Mouse (Mus musculus) midbrain, postnatal 0 days (tissue): ENCODE data around the gene Cep55. TPM values are rescaled to one million over a fixed set of nuclear protein-coding genes. Genes with fewer than 3 reads are reported as not detected.

Experiments
- ATAC-seq: fragments of 200-750 bp; cut with Nextera tagmentation; 2 replicates; pipeline ENCODE4 v1.8.0; 2017; ENCODE audit warnings: moderate number of reproducible peaks, mild to moderate bottlenecking, moderate TSS enrichment, moderate library complexity; ENCODE audit not compliant: low FRiP score
- DNase-seq: peaks from one replicate; pipeline ENCODE4 v3.0.0-alpha.2; 2015; ENCODE audit warnings: low spot score
- H3K27ac ChIP-seq: fragments of 300-500 bp; sonication (generic); 2 replicates; pipeline ENCODE4 v1.5.1; 2014; ENCODE audit warnings: low read depth, mild to moderate bottlenecking, low read length, mixed read lengths
- H3K27me3 ChIP-seq: fragments of 300-500 bp; sonication (generic); 2 replicates; pipeline ENCODE4 v1.6.1; 2014; ENCODE audit warnings: low read length, control low read depth, mixed read lengths; ENCODE audit not compliant: insufficient read depth
- H3K36me3 ChIP-seq: fragments of 300-500 bp; sonication (generic); 2 replicates; pipeline ENCODE4 v1.6.1; 2014; ENCODE audit warnings: low read length, control low read depth, mixed read lengths; ENCODE audit not compliant: insufficient read depth
- H3K4me1 ChIP-seq: fragments of 300-500 bp; sonication (generic); 2 replicates; pipeline ENCODE4 v1.6.1; 2014; ENCODE audit warnings: mild to moderate bottlenecking, control low read depth, antibody characterized with exemption, low read length, mixed read lengths; ENCODE audit not compliant: insufficient read depth
- H3K4me2 ChIP-seq: fragments of 300-500 bp; sonication (generic); 2 replicates; pipeline ENCODE4 v1.6.1; 2014; ENCODE audit warnings: low read depth, mild to moderate bottlenecking, low read length, mixed read lengths; ENCODE audit not compliant: poor library complexity, severe bottlenecking
- H3K4me3 ChIP-seq: fragments of 300-500 bp; sonication (generic); 2 replicates; pipeline ENCODE4 v1.5.1; 2014; ENCODE audit warnings: low read depth, mild to moderate bottlenecking, low read length, moderate library complexity
- H3K9ac ChIP-seq: fragments of 300-500 bp; sonication (generic); replicated peaks from 2 replicates; pipeline ENCODE4 v1.6.1; 2014; ENCODE audit warnings: mild to moderate bottlenecking, low read length, moderate library complexity, mixed read lengths; ENCODE audit not compliant: poor library complexity, severe bottlenecking
- H3K9me3 ChIP-seq: fragments of 300-500 bp; sonication (generic); 2 replicates; pipeline ENCODE4 v1.6.1; 2016; ENCODE audit warnings: low read length, control low read depth
- CTCF ChIP-seq: IDR thresholded peaks from 2 replicates; pipeline ENCODE4 v1.5.1; 2016; ENCODE audit warnings: antibody characterized with exemption, mild to moderate bottlenecking
- WGBS: fragments of 180-500 bp; shearing (Covaris S2); extraction: QIAGEN DNeasy Blood & Tissue Kit; methylation state at CpG from one replicate; pipeline ENCODE4 v1.1.7; 2014; 5-methylcytosine and 5-hydroxymethylcytosine counted together
- polyA plus RNA-seq: library from polyadenylated mRNA; unstranded; fragments of >200 nt; fragmentation: Nextera tagmentation; extraction: Ambion mirVana; gene quantifications from 2 replicates; pipeline ENCODE4 v1.2.1, GENCODE M21; 2015
- total RNA-seq: library from RNA; depleted of rRNA; stranded (reverse); fragments of >200 nt; gene quantifications from 2 replicates; pipeline ENCODE4 v1.2.3, GENCODE M21; 2014

The Cep55 gene
- total and polyA plus RNA-seq, 2 experiments from 2014 or later = 0.88 to 1.3 TPM

- ATAC-seq (no peak), DNase-seq (no peak)
- no peak overlapping the region for H3K27ac ChIP-seq
- no peaks in the 10 kb centered on the region for H3K4me1 ChIP-seq
- no peaks in the 10 kb centered on the region for H3K36me3 ChIP-seq
- WGBS = 85% methylated on average over 5 of the region's 5 CpGs
- no peak overlapping the region for H3K4me3 ChIP-seq
- H3K9ac ChIP-seq = no peak overlapping the region
- no peak overlapping the region for H3K4me2 ChIP-seq
- no peak for TF ChIP-seq CTCF
- H3K9me3 ChIP-seq = no peaks in the 10 kb centered on the region
- no peaks in the 10 kb centered on the region for H3K27me3 ChIP-seq
These were observed 28.2 kb downstream of the Cep55 start for GRCm38 (mm10) chr19:38082931-38083525.

GRCm38 (mm10) chr19:38085841-38086240 lies 31.0 kb downstream of the Cep55 start:
- ATAC-seq (no peak), DNase-seq (no peak)
- Histone ChIP-seq H3K4me2 (no peak overlapping the region), H3K36me3 (no peaks in the 10 kb centered on the region), H3K4me3 (no peak overlapping the region), H3K9ac (no peak overlapping the region), H3K27me3 (no peaks in the 10 kb centered on the region), H3K9me3 (no peaks in the 10 kb centered on the region), H3K4me1 (no peaks in the 10 kb centered on the region), H3K27ac (no peak overlapping the region)
- WGBS = 81% methylated on average over 4 of the region's 4 CpGs
- TF ChIP-seq CTCF = no peak

DNA sequence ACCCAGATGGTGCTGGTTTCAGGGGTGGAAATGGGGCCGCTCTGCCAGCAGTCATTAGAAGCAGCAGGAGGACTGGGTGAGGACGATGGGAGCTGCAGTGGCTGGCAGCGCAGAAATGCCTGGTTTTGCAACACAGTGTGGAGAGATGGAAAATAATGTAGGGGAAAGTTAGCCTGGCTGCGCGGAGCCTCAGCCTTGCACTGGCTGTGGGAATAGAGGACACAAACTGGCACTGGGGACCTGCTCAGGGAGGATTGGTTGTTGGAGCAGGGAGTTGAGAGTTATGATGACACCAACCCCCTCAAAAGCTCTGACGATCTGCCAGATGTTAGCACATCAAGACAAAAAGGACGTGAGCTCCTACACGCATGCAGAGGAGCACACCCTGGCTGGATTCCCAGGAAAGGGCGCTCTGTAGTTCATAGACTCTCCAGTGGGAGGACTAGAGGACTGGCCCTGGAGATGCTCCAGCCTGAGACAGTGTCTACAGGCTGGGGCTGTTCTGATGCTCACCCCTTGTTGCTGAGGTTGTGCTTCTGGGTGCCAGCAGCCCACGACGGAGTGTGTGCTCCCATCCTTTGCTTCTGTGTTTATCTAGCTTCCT lies 32.2 kb downstream of the Cep55 start:
- H3K27me3 ChIP-seq = no peaks in the 10 kb centered on the region
- H3K9ac ChIP-seq = no peak overlapping the region
- H3K4me2 ChIP-seq = no peak overlapping the region
- 64% methylated on average over 11 of the region's 11 CpGs for WGBS
- no peak overlapping the region for H3K27ac ChIP-seq
- no peaks in the 10 kb centered on the region for H3K36me3 ChIP-seq
- DNase-seq (peak; percentile 76), ATAC-seq (peak; percentile 77; the same call in 1 of the 2 replicates)
- TF ChIP-seq CTCF = peak; percentile 69
- no peaks in the 10 kb centered on the region for H3K4me1 ChIP-seq
- no peaks in the 10 kb centered on the region for H3K9me3 ChIP-seq
- no peak overlapping the region for H3K4me3 ChIP-seq

GRCm38 (mm10) chr19:38089358-38089757 lies 34.5 kb downstream of the Cep55 start:
- Histone ChIP-seq H3K9me3 (no peaks in the 10 kb centered on the region), H3K27me3 (no peaks in the 10 kb centered on the region), H3K9ac (no peak overlapping the region), H3K4me3 (no peak overlapping the region), H3K36me3 (no peaks in the 10 kb centered on the region), H3K27ac (no peak overlapping the region), H3K4me1 (no peaks in the 10 kb centered on the region), H3K4me2 (no peak overlapping the region)
- no peak for TF ChIP-seq CTCF
- ATAC-seq = no peak
- DNase-seq = no peak
- 79% methylated on average over 8 of the region's 8 CpGs for WGBS

DNA sequence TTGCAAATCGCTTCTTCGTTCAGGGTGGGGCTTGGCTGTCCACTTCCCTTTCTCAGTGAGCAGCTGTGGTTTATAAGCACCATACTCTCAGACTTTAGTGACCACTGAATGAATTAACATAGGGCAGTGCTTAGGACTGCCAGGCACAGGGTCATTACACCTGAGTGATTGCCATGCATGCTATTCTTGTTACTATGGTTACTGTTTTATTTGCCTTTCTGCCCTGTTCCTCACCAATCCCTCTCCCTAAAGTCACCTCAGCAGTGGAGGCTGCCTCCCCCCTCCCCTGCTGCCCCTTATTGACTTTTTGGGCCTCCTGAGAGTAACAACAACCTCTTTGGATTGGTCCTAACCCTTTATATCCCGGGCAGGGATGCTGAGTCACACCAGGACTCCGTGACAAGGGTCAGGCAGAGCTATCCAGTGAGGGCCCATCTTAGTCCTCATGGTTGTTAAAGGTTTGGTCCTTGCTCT lies 36.7 kb downstream of the Cep55 start:
- no peak for TF ChIP-seq CTCF
- H3K4me1 ChIP-seq = no peaks in the 10 kb centered on the region

DNA sequence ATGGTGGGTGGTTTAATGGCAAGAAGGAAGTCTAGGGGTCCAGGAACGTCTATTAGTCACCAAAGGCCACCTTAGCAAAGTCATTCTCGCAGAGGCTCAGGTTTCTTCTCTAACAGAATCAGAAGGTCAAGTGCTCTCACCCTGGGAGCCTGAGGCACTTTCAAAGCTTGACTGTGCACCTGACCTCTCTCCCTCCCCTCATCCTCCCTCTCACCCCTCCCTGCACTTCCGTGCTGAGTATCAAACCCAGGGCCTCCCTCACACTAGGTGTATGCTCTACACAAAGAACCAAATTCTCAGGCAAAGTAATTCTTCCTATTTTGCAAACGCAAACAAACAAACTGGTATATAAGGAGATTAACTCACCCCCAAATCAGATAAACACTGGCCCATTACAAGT lies 41.4 kb downstream of the Cep55 start:
- Histone ChIP-seq H3K4me3 (no peak overlapping the region), H3K27ac (no peak overlapping the region), H3K27me3 (peaks cover 34% of the 10 kb centered on the region), H3K36me3 (no peaks in the 10 kb centered on the region), H3K4me2 (no peak overlapping the region), H3K9me3 (no peaks in the 10 kb centered on the region), H3K4me1 (no peaks in the 10 kb centered on the region), H3K9ac (no peak overlapping the region)
- WGBS = 20% methylated on average over 4 of the region's 4 CpGs
- TF ChIP-seq CTCF = no peak
- no peak for DNase-seq
- ATAC-seq = no peak

More for the DNA sequence above, 36.7 kb downstream of the Cep55 start:
- Histone ChIP-seq H3K4me2 (no peak overlapping the region), H3K4me3 (no peak overlapping the region), H3K27me3 (peaks cover 10% of the 10 kb centered on the region; the same call in 1 of the 2 replicates), H3K9ac (no peak overlapping the region), H3K27ac (no peak overlapping the region), H3K36me3 (no peaks in the 10 kb centered on the region), H3K9me3 (no peaks in the 10 kb centered on the region)
- 65% methylated on average over 4 of the region's 4 CpGs for WGBS
- ATAC-seq (no peak), DNase-seq (no peak)
